Mouse (Mus musculus) bone marrow macrophage, adult 2 months (primary cell): ENCODE measurements around the gene Bpifb1.

Experiments used
- CTCF ChIP-seq: IDR thresholded peaks from 2 replicates; pipeline ENCODE4 v1.5.1; 2012; ENCODE audit warnings: low read depth, mild to moderate bottlenecking, low read length, moderate library complexity
- POLR2A ChIP-seq: IDR thresholded peaks from 2 replicates; pipeline ENCODE4 v1.6.1; 2012; ENCODE audit warnings: mild to moderate bottlenecking, low read depth, low read length, borderline replicate concordance

GRCm38 (mm10) chr2:154143735-154144134, 46.9 kb upstream of the Bpifb1 start:
- TF ChIP-seq CTCF (no peak), POLR2A (no peak)
